Comparison of ENCODE assay signal across 10 mouse cellular contexts in genomic region chr5:93026437-93027119, GRCm38 (mm10). TPM values are rescaled to one million over a fixed set of nuclear protein-coding genes. Genes with fewer than 3 reads are reported as not detected.
A peak's percentile ranks its signal among the peaks of the same experiment; 100 is the strongest.
DNase-seq lines count a peak whose midpoint lies in the region; ATAC-seq and TF ChIP-seq lines count a peak whose summit lies in the region.
"Had no signal": no experiment of that assay in that cellular context is flagged by ENCODE, and none has a peak within 500 bp of the region (broad histone marks: within the 10 kb centered on the region; RNA-seq: fewer than 3 reads in every experiment).

No protein-coding gene starts in this region.

- 54% methylated on average over 4 of the region's 4 CpGs for WGBS in forebrain, embryonic 10.5 days
- WGBS in forebrain, embryonic 15.5 days = 65% methylated on average over 4 of the region's 4 CpGs
- 37% methylated on average over 4 of the region's 4 CpGs for WGBS in liver, adult 2 months
- WGBS in forebrain, embryonic 11.5 days = 58% methylated on average over 4 of the region's 4 CpGs
- 72% methylated on average over 4 of the region's 4 CpGs for WGBS in forebrain, embryonic 14.5 days

- no peaks in the 10 kb centered on the region for H3K27me3 ChIP-seq in forebrain, embryonic 10.5 days (ENCODE audit: poor library complexity, severe bottlenecking)
- H3K27me3 ChIP-seq in forebrain, embryonic 15.5 days = no peaks in the 10 kb centered on the region
- no peaks in the 10 kb centered on the region for H3K27me3 ChIP-seq in liver, adult 2 months (ENCODE audit: control insufficient read depth, insufficient read depth, low read length)
- H3K27me3 ChIP-seq in forebrain, embryonic 11.5 days (ENCODE audit: control insufficient read depth, insufficient read depth, low read length) = no peaks in the 10 kb centered on the region
- H3K27me3 ChIP-seq in forebrain, embryonic 14.5 days (replicated peaks; ENCODE audit: control insufficient read depth, insufficient read depth, low read length) = no peaks in the 10 kb centered on the region

- H3K36me3 ChIP-seq in forebrain, embryonic 10.5 days (replicated peaks) = no peaks in the 10 kb centered on the region
- no peaks in the 10 kb centered on the region for H3K36me3 ChIP-seq in forebrain, embryonic 15.5 days
- H3K36me3 ChIP-seq in liver, adult 2 months (ENCODE audit: control insufficient read depth, insufficient read depth, low read length) = no peaks in the 10 kb centered on the region
- no peaks in the 10 kb centered on the region for H3K36me3 ChIP-seq in forebrain, embryonic 11.5 days (ENCODE audit: control insufficient read depth, insufficient read depth, low read length)
- no peaks in the 10 kb centered on the region for H3K36me3 ChIP-seq in forebrain, embryonic 14.5 days (ENCODE audit: control insufficient read depth, insufficient read depth, low read length)

- peaks cover 35% of the 10 kb centered on the region for H3K4me1 ChIP-seq in forebrain, embryonic 10.5 days
- no peaks in the 10 kb centered on the region; the same call in 1 of the 2 replicates for H3K4me1 ChIP-seq in forebrain, embryonic 15.5 days
- H3K4me1 ChIP-seq in liver, adult 2 months (ENCODE audit: control insufficient read depth, insufficient read depth, low read length) = peaks cover 43% of the 10 kb centered on the region
- H3K4me1 ChIP-seq in forebrain, embryonic 11.5 days (replicated peaks; ENCODE audit: control insufficient read depth, insufficient read depth, low read length) = 0 out of 2 replicates have a peak, but pooled peaks cover 2% of the 10 kb centered on the region
- no peaks in the 10 kb centered on the region for H3K4me1 ChIP-seq in forebrain, embryonic 14.5 days (ENCODE audit: control insufficient read depth, insufficient read depth, low read length)

- H3K9me3 ChIP-seq in forebrain, embryonic 10.5 days = no peaks in the 10 kb centered on the region
- no peaks in the 10 kb centered on the region for H3K9me3 ChIP-seq in forebrain, embryonic 15.5 days
- no peaks in the 10 kb centered on the region for H3K9me3 ChIP-seq in forebrain, embryonic 11.5 days (ENCODE audit: control insufficient read depth, low read length)
- no peaks in the 10 kb centered on the region for H3K9me3 ChIP-seq in forebrain, embryonic 14.5 days (replicated peaks; ENCODE audit: control insufficient read depth, low read length)

- no peak for ATAC-seq in forebrain, embryonic 15.5 days (replicated peaks)
- ATAC-seq in granulocyte monocyte progenitor cell, adult 5-6 weeks (replicated peaks; ENCODE audit: poor library complexity, severe bottlenecking) = 0 out of 2 replicates have a peak, but pooled peaks have one; percentile 22
- ATAC-seq in forebrain, embryonic 11.5 days (replicated peaks; ENCODE audit: low FRiP score) = no peak
- no peak for ATAC-seq in forebrain, embryonic 14.5 days
- ATAC-seq: inflammation-experienced regulatory T-cells, adult 6 months had no signal

- no peak for TF ChIP-seq CTCF in liver, adult 2 months (IDR thresholded peaks at IDR 0.05; ENCODE audit: low read depth, low read length)

- no peaks in the 10 kb centered on the region for H3K79me2 ChIP-seq in liver, adult 2 months (ENCODE audit: control insufficient read depth, insufficient read depth, low read length)

- no peak for TF ChIP-seq POLR2A in liver, adult 2 months (IDR thresholded peaks at IDR 0.05; ENCODE audit: extremely low read depth, insufficient read depth, low read length)

- peak overlapping the region; percentile 36; the same call in 1 of the 2 replicates for H3K27ac ChIP-seq in forebrain, embryonic 10.5 days
- H3K27ac ChIP-seq in forebrain, embryonic 15.5 days (replicated peaks) = no peak overlapping the region
- peak overlapping the region; percentile 78 for H3K27ac ChIP-seq in liver, adult 2 months (replicated peaks; ENCODE audit: insufficient read depth, low read depth, low read length)
- H3K27ac ChIP-seq in forebrain, embryonic 11.5 days (ENCODE audit: low read depth, low read length) = no peak overlapping the region
- no peak overlapping the region for H3K27ac ChIP-seq in forebrain, embryonic 14.5 days (ENCODE audit: low read depth, low read length)

- no peak overlapping the region for H3K4me3 ChIP-seq in forebrain, embryonic 10.5 days
- no peak overlapping the region for H3K4me3 ChIP-seq in forebrain, embryonic 15.5 days
- H3K4me3 ChIP-seq in liver, adult 2 months (ENCODE audit: insufficient read depth, low read depth, low read length) = no peak overlapping the region
- no peak overlapping the region for H3K4me3 ChIP-seq in forebrain, embryonic 11.5 days (ENCODE audit: low read depth, low read length)
- no peak overlapping the region for H3K4me3 ChIP-seq in forebrain, embryonic 14.5 days (ENCODE audit: low read depth, low read length)

- no peak overlapping the region for H3K4me2 ChIP-seq in forebrain, embryonic 15.5 days (replicated peaks)
- H3K4me2 ChIP-seq in forebrain, embryonic 11.5 days (ENCODE audit: low read depth, low read length, severe bottlenecking) = no peak overlapping the region
- H3K4me2 ChIP-seq in forebrain, embryonic 14.5 days (ENCODE audit: low read length) = no peak overlapping the region
- H3K4me2 ChIP-seq: midbrain, embryonic 11.5 days had no signal

- DNase-seq in forebrain, embryonic 10.5 days (ENCODE audit: extremely low spot score, low spot score) = no peak
- no peak for DNase-seq in liver, adult 2 months (ENCODE audit: extremely low read depth, low read depth, low spot score)
- no peak for DNase-seq in liver
- peak; percentile 83 for DNase-seq in mesoderm, embryonic 11.5 days (ENCODE audit: low read depth, low spot score)
- no peak for DNase-seq in forebrain, embryonic 11.5 days (ENCODE audit: low spot score)
- no peak for DNase-seq in forebrain, embryonic 14.5 days (ENCODE audit: low spot score)

- H3K9ac ChIP-seq in forebrain, embryonic 15.5 days (replicated peaks) = no peak overlapping the region
- no peak overlapping the region; the same call in 1 of the 2 replicates for H3K9ac ChIP-seq in liver, adult 2 months (ENCODE audit: low read depth, low read length)
- H3K9ac ChIP-seq in forebrain, embryonic 11.5 days (ENCODE audit: low read length) = no peak overlapping the region
- no peak overlapping the region for H3K9ac ChIP-seq in forebrain, embryonic 14.5 days (ENCODE audit: low read length)

RNA-seq across cellular contexts. Expression of gene Sowahb, which starts 18.2 kb away (rescaled TPM):
- 0.21 and 0.43 TPM in 2 replicates for polyA plus RNA-seq in forebrain, embryonic 10.5 days (2016; fragmentation: Nextera tagmentation; extraction: Ambion mirVana)
- 0.08 TPM in 1 of 2 replicates, not detected in the other for polyA plus RNA-seq in forebrain, embryonic 15.5 days (2015; fragmentation: Nextera tagmentation; extraction: Ambion mirVana)
- 1.2 and 1.6 TPM in 2 replicates for total RNA-seq in liver, adult 2 months (2014; rRNA removed)
- 3.4 and 3.9 TPM in 2 replicates for polyA plus RNA-seq in liver, adult 2 months (2012; rRNA removed)
- total RNA-seq in granulocyte monocyte progenitor cell, adult 5-6 weeks (2014; fragmentation: Nextera tagmentation) = not detected in 2 replicates
- total RNA-seq in granulocyte monocyte progenitor cell, adult 5-6 weeks (2017) = not detected in 2 replicates
- 0.16 and 0.63 TPM in 2 replicates for polyA plus RNA-seq in forebrain, embryonic 11.5 days (2014; fragmentation: Nextera tagmentation; extraction: Ambion mirVana)
- 0.05 TPM in 1 of 2 replicates, not detected in the other for polyA plus RNA-seq in forebrain, embryonic 14.5 days (2014; fragmentation: Nextera tagmentation; extraction: Ambion mirVana)
- polyA plus RNA-seq: inflammation-experienced regulatory T-cells, adult 6 months had no signal

Comparison
In these comparisons a context has a peak if more than half of its experiments do, and no peak if none do; other contexts are left out.
1. H3K27ac ChIP-seq: peak in forebrain, embryonic 10.5 days (single experiment) and liver, adult 2 months (single experiment); none in forebrain, embryonic 15.5 days (single experiment), forebrain, embryonic 11.5 days (single experiment) and forebrain, embryonic 14.5 days (single experiment).